Mouse (Mus musculus) limb, embryonic 11.5 days (tissue): ENCODE measurements around the gene Clspn. TPM values are rescaled to one million over a fixed set of nuclear protein-coding genes. Genes with fewer than 3 reads are reported as not detected.

Experiments used
- ATAC-seq: fragments of 200-750 bp; cut with Nextera tagmentation; 2 replicates; pipeline ENCODE4 v1.8.0; 2017; ENCODE audit warnings: low read depth; ENCODE audit not compliant: insufficient number of reproducible peaks, low FRiP score, low TSS enrichment
- DNase-seq: peaks from one replicate; pipeline ENCODE4 v3.0.0-alpha.2; 2015; ENCODE audit warnings: low spot score
- H3K27ac ChIP-seq: fragments of 300-500 bp; sonication (generic); replicated peaks from 2 replicates; pipeline ENCODE4 v1.5.1; 2014; ENCODE audit warnings: low read depth, mild to moderate bottlenecking, low read length
- H3K27me3 ChIP-seq: fragments of 300-500 bp; sonication (generic); 2 replicates; pipeline ENCODE4 v1.6.1; 2014; ENCODE audit warnings: mild to moderate bottlenecking, low read length, mixed read lengths; ENCODE audit not compliant: control insufficient read depth, insufficient read depth
- H3K36me3 ChIP-seq: fragments of 300-500 bp; sonication (generic); 2 replicates; pipeline ENCODE4 v1.6.1; 2014; ENCODE audit warnings: mild to moderate bottlenecking, low read length, moderate library complexity, mixed read lengths; ENCODE audit not compliant: control insufficient read depth, insufficient read depth
- H3K4me1 ChIP-seq: fragments of 300-500 bp; sonication (generic); 2 replicates; pipeline ENCODE4 v1.6.1; 2014; ENCODE audit warnings: low read length, mixed read lengths; ENCODE audit not compliant: control insufficient read depth, insufficient read depth
- H3K4me2 ChIP-seq: fragments of 300-500 bp; sonication (generic); 2 replicates; pipeline ENCODE4 v1.6.1; 2014; ENCODE audit warnings: low read depth, mild to moderate bottlenecking, moderate library complexity; ENCODE audit not compliant: severe bottlenecking
- H3K4me3 ChIP-seq: fragments of 300-500 bp; sonication (generic); 2 replicates; pipeline ENCODE4 v1.5.1; 2014; ENCODE audit warnings: low read depth, low read length
- H3K9ac ChIP-seq: fragments of 300-500 bp; sonication (generic); 2 replicates; pipeline ENCODE4 v1.6.1; 2014; ENCODE audit warnings: mild to moderate bottlenecking, low read length
- H3K9me3 ChIP-seq: fragments of 300-500 bp; sonication (generic); 2 replicates; pipeline ENCODE4 v1.6.1; 2016; ENCODE audit warnings: low read length; ENCODE audit not compliant: control insufficient read depth
- WGBS: fragments of 180-500 bp; shearing (Covaris S2); extraction: QIAGEN DNeasy Blood & Tissue Kit; methylation state at CpG from one replicate; pipeline ENCODE4 v1.1.7; 2014; 5-methylcytosine and 5-hydroxymethylcytosine counted together
- polyA plus RNA-seq: library from polyadenylated mRNA; unstranded; fragments of >200 nt; fragmentation: Nextera tagmentation; extraction: Ambion mirVana; gene quantifications from 2 replicates; pipeline ENCODE4 v1.2.1, GENCODE M21; 2014

Gene Clspn
- 67.4 and 71.1 TPM in 2 replicates for polyA plus RNA-seq

DNA sequence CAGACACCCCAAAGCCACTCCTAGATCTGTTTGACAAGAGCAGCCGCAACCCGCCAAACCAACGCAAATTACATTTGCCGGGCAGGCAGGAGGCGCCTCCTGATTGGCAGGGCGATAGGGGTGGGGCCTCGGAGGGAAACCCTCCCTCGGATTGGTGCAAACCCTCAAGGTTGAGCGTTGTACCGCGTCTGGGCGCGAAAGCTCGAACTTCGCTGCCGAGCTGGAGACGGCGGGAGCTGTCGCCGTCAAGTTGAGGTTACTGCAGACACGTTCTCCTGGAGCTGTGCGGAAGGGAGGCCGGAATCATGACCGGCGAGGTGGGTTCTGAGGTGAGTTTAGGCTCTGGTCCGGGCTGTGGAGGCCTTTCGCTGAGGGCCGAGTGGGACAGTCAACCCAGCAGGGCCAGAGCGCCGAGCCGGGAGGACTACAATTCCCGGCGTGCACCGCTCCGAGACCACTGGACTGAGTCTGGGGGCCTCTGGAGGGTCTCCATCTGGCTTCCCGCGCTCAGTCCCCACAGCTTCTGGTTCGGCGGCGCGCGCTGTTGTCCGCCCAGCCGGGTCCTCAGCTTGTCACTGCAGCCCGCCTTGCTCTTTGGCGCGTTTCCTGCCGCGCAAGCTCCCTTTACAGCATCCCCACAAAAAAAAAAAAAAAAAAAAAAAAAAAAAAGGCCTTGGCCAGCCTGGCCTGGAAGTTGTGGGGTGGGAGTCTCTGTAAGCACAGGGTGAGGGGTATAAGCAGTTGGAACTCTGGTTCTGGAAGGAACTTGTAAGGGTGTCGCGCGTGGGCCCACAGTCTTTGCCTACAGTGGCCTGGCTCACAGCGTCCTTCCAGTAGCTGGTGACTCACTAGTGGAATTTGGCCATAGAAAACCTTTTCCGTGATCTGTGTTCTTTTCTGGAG is at the start of gene Clspn:
Gene Clspn, plus strand, starts transcription at position 127 of the 903 bp plus-strand sequence.
- Histone ChIP-seq H3K4me3 (peak within 1 kb of the TSS; percentile 63), H3K36me3 (peaks cover 4% of the 10 kb centered on the region), H3K9ac (peak within 1 kb of the TSS; percentile 83), H3K9me3 (no peaks in the 10 kb centered on the region), H3K4me1 (no peaks in the 10 kb centered on the region), H3K27me3 (no peaks in the 10 kb centered on the region), H3K4me2 (peak within 1 kb of the TSS; percentile 67), H3K27ac (peak within 1 kb of the TSS; percentile 81)
- 1% methylated on average over 54 of the region's 54 CpGs for WGBS
- ATAC-seq (peak; percentile 96), DNase-seq (peak; percentile 94)

- Histone ChIP-seq H3K27ac (no peak overlapping the region), H3K9ac (no peak overlapping the region), H3K36me3 (peaks cover 2% of the 10 kb centered on the region; the same call in 1 of the 2 replicates), H3K4me3 (no peak overlapping the region), H3K4me1 (no peaks in the 10 kb centered on the region), H3K4me2 (no peak overlapping the region), H3K27me3 (no peaks in the 10 kb centered on the region), H3K9me3 (no peaks in the 10 kb centered on the region)
- no peak for DNase-seq
- ATAC-seq, result no peak
- WGBS, result 68% methylated on average over 14 of the region's 14 CpGs
Measured at GRCm38 (mm10) chr4:126508110-126508899, 48.4 kb upstream of the Clspn start.

DNA sequence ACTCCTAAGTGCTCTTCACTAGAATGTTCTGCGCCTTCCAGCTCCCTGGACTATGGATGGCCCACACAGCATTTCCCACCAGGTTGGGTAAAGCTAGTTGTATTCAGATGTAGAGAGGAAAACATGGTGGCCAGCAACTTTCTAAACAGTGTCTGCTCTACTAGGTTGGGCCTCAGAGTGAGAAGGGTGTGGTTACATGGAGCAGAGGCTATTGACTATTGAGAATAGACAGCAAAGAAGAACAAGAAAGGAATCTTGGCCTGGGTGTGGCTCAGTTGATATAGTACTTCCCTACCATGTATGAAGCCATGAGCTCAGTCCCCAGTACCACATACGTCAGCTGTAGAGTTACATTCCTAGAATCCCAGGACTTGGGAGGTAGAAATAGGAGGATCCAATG is 47.7 kb upstream of the Clspn start:
- H3K4me1 ChIP-seq, result no peaks in the 10 kb centered on the region
- ATAC-seq (no peak), DNase-seq (no peak)
- H3K9ac ChIP-seq, result no peak overlapping the region
- H3K27ac ChIP-seq, result no peak overlapping the region
- H3K4me2 ChIP-seq, result no peak overlapping the region
- H3K4me3 ChIP-seq, result no peak overlapping the region
- peaks cover 2% of the 10 kb centered on the region; the same call in 1 of the 2 replicates for H3K36me3 ChIP-seq
- WGBS, result 97% methylated on average over 2 of the region's 2 CpGs
- H3K27me3 ChIP-seq, result no peaks in the 10 kb centered on the region
- H3K9me3 ChIP-seq, result no peaks in the 10 kb centered on the region

GRCm38 (mm10) chr4:126511013-126511412 is 45.7 kb upstream of the Clspn start:
- Histone ChIP-seq H3K9me3 (no peaks in the 10 kb centered on the region), H3K9ac (no peak overlapping the region), H3K4me3 (no peak overlapping the region), H3K27ac (no peak overlapping the region), H3K4me2 (no peak overlapping the region), H3K27me3 (no peaks in the 10 kb centered on the region), H3K4me1 (no peaks in the 10 kb centered on the region), H3K36me3 (peaks cover 2% of the 10 kb centered on the region; the same call in 1 of the 2 replicates)
- 85% methylated on average over 5 of the region's 5 CpGs for WGBS
- DNase-seq (no peak), ATAC-seq (no peak)

DNA sequence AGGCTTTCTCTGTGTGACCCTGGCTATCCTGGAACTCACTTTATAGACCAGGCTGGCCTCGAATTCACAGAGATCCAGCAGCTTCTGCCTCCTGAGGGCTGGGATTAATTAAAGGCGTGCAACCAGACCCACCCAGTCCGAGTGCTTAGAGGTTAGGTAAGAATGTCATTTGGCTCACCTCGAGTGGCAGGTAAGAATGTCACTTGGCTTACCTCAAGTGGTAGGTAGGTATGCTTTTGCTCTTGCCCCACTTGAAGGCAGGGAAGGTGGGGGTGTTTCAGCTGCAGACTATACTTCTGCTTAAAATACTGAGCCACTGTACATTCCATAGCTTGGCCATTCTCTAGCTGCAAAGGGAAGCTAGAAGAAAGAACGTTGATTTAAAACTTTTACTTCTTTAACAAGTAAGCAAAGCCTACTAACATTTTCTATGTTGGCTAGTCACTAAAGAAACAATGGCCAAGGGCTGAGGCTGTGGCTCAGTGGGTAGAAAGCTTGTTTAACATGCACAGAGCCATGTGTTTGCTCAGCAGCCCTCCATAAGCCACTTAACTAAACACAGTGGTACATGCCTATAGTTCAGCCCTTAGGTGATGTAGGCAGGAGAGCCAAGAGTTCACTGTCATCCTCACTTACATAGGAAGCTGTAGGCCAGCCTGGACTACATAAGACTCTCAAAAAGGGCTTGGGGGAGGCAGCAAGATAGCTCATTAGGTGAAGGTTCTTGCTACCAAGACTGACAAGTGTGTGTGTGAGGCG is 44.2 kb upstream of the Clspn start:
- Histone ChIP-seq H3K4me2 (no peak overlapping the region), H3K27ac (no peak overlapping the region)
- WGBS, result 73% methylated on average over 6 of the region's 6 CpGs

DNA sequence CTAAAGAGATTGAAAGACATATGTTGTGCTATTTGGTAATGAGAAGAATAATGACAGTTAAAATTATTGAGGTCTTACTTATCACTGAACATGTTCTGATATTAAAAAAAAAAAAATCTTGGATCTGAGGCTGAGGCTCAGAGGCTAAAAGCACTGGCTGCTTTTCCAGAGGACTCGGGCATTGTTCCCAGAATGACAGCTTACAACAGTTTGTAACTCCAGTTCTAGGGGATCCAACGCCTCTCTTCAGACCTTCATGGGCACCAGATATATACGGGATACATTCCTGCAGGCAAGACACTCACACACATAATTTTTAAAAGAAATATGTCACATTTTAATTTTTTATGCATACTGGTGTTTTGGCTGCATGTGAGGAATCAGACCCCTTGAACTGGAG is 30.6 kb upstream of the Clspn start:
- Histone ChIP-seq H3K27me3 (no peaks in the 10 kb centered on the region), H3K27ac (no peak overlapping the region), H3K4me3 (no peak overlapping the region), H3K9ac (no peak overlapping the region), H3K4me2 (no peak overlapping the region), H3K36me3 (no peaks in the 10 kb centered on the region), H3K4me1 (no peaks in the 10 kb centered on the region), H3K9me3 (no peaks in the 10 kb centered on the region)
- WGBS, result 87% methylated on average over 3 of the region's 3 CpGs
- DNase-seq, result no peak
- no peak for ATAC-seq

More for the DNA sequence above, 44.2 kb upstream of the Clspn start:
- Histone ChIP-seq H3K27me3 (no peaks in the 10 kb centered on the region), H3K4me1 (no peaks in the 10 kb centered on the region), H3K36me3 (peaks cover 2% of the 10 kb centered on the region; the same call in 1 of the 2 replicates), H3K4me3 (no peak overlapping the region), H3K9ac (no peak overlapping the region), H3K9me3 (no peaks in the 10 kb centered on the region)
- DNase-seq (no peak), ATAC-seq (no peak)

DNA sequence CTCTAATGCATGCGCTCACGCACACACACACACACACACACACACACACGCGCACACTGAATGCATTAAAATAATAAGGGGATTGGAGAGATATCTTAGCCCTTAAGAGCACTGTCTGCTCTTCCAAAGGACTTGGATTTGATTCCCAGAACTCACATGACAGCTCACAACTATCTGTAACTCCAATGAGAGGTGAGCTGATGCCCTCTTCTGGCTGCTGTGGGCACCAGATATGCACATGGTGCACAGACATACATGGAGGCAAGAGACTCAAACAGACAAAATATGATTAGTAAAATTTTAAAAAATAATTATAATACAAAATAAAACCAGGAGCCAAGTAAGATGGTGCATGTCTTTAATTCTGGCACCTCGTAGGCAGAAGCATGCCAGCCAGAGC is 29.9 kb upstream of the Clspn start:
- Histone ChIP-seq H3K4me2 (no peak overlapping the region), H3K4me3 (no peak overlapping the region), H3K4me1 (no peaks in the 10 kb centered on the region), H3K27me3 (no peaks in the 10 kb centered on the region), H3K9ac (no peak overlapping the region), H3K27ac (no peak overlapping the region), H3K9me3 (no peaks in the 10 kb centered on the region), H3K36me3 (no peaks in the 10 kb centered on the region)
- WGBS, result 94% methylated on average over 5 of the region's 5 CpGs
- DNase-seq (no peak), ATAC-seq (no peak)

DNA sequence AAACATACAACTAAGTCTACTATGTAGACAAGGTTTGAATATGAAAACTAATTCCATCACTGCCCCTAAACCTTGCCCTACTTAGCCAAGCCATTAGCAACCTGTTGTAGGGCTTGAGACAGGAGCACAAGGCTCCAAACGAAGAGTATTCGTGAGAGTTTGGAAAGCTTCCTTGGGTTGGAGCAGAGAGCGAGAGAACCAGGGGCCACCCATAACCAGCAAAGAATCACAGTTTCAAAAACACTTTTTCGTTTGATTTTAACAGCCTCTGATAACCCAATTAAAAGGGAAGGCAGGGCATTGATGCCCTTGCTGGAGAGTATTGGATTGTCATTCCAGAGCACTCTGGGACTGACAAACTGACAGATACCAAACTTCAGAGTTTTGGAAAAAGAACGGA is 24.4 kb upstream of the Clspn start:
- no peak for DNase-seq
- Histone ChIP-seq H3K4me1 (no peaks in the 10 kb centered on the region), H3K27me3 (no peaks in the 10 kb centered on the region), H3K36me3 (no peaks in the 10 kb centered on the region), H3K27ac (no peak overlapping the region), H3K4me3 (peak overlapping the region; percentile 87), H3K9me3 (no peaks in the 10 kb centered on the region), H3K9ac (peak overlapping the region; percentile 82; the same call in 1 of the 2 replicates), H3K4me2 (peak overlapping the region; percentile 92)
- no peak for ATAC-seq
- 33% methylated on average over 5 of the region's 5 CpGs for WGBS
